In the genomic region with DNA sequence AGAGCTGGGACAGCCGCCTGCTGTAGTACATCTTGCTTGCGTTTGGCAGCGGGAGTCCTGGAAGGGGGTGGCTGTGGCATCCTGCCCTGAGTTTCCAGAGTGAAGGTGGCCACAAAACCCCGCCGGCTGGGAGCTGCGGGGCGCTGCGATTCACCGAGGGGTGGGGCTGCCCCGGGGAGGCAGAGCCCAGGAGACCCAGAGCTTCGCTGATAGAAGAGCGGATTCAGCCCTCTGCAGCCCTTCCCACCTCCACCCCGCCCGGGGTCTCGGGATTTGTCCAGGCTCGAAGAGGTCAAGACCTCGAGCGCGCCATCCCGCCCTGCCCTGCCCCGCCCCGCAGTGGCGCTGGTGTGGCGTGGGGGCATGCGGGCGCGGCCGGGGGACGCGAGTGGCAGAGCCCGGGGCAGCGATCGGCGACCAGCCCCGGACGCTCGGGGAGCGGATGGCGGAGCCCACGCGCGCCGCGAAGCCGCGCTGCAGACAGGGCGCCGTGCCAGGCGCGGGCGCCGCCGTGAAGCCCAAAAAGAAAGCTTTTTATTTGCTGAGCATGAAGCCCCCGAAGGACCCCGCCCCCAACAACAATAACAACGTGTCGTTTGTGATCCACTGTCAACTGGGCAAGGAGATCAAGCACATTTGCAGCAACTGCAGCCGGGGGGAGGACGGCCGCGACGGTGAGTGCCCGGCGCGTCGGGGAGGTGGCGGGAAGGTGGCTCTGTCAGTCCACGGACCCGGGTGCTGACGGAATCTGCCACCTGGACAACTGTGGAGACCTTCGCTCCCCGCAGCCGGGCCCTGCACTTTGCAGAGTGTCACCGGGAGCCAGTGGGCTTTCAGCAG, we compare ENCODE assay signal across 9 mouse cellular contexts.
DNase-seq lines count a peak whose midpoint lies in the region; ATAC-seq lines count a peak whose summit lies in the region.
"Had no signal": no experiment of that assay in that cellular context is flagged by ENCODE, and none has a peak within 500 bp of the region (broad histone marks: within the 10 kb centered on the region; RNA-seq: fewer than 3 reads in every experiment).

No protein-coding gene starts in this region.

- no peaks in the 10 kb centered on the region for H3K36me3 ChIP-seq in embryonic facial prominence, embryonic 14.5 days (ENCODE audit: control insufficient read depth, insufficient read depth, low read length)
- no peaks in the 10 kb centered on the region for H3K36me3 ChIP-seq in heart, embryonic 14.5 days (ENCODE audit: control insufficient read depth, insufficient read depth, low read length)
- H3K36me3 ChIP-seq in liver, embryonic 15.5 days (replicated peaks) = no peaks in the 10 kb centered on the region
- H3K36me3 ChIP-seq: G1E had no signal

- 3% methylated on average over 36 of the region's 74 CpGs for WGBS in embryonic facial prominence, embryonic 14.5 days
- WGBS in heart, embryonic 14.5 days = under 1% methylated on average over 73 of the region's 74 CpGs
- 1% methylated on average over 73 of the region's 74 CpGs for WGBS in liver, embryonic 15.5 days (ENCODE audit: insufficient replicate concordance)

- peaks cover 12% of the 10 kb centered on the region; the same call in 1 of the 2 replicates for H3K4me1 ChIP-seq in embryonic facial prominence, embryonic 14.5 days (ENCODE audit: control insufficient read depth, insufficient read depth, low read length)
- peaks cover 4 to 10% of the 10 kb centered on the region in 2 experiments for H3K4me1 ChIP-seq in heart, embryonic 14.5 days (ENCODE audit: control insufficient read depth in 2 of 2, insufficient read depth in 2 of 2, low read length in 2 of 2)
- H3K4me1 ChIP-seq in liver, embryonic 15.5 days (replicated peaks) = 0 out of 2 replicates have a peak, but pooled peaks cover 6% of the 10 kb centered on the region

- DNase-seq in urinary bladder, adult 18-20 months (ENCODE audit: low spot score in 2 of 2) = peak; percentile 8 to 21
- no peak for DNase-seq in urinary bladder, postnatal 10 days (ENCODE audit: low spot score)
- DNase-seq in embryonic facial prominence, embryonic 14.5 days (ENCODE audit: low spot score) = no peak
- DNase-seq in kidney, postnatal 25 days = peak; percentile 34 to 51
- peak; percentile 23 for DNase-seq in ovary, postnatal 14 days (ENCODE audit: low spot score)

- peak overlapping the region; percentile 66 for H3K4me3 ChIP-seq in embryonic facial prominence, embryonic 14.5 days (ENCODE audit: low read depth, low read length)
- peak overlapping the region; percentile 70 to 72 for H3K4me3 ChIP-seq in heart, embryonic 14.5 days (ENCODE audit: control insufficient read depth in 1 of 2, insufficient read depth in 1 of 2, low read depth in 1 of 2, low read length in 2 of 2)
- peak overlapping the region; percentile 39 for H3K4me3 ChIP-seq in liver, embryonic 15.5 days (replicated peaks)

- H3K27me3 ChIP-seq in embryonic facial prominence, embryonic 14.5 days (replicated peaks; ENCODE audit: control insufficient read depth, insufficient read depth, low read length) = peaks cover 15% of the 10 kb centered on the region; the same call in 1 of the 2 replicates
- peaks cover 7% of the 10 kb centered on the region; the same call in 1 of the 2 replicates for H3K27me3 ChIP-seq in heart, embryonic 14.5 days (ENCODE audit: control insufficient read depth, insufficient read depth, low read length)
- H3K27me3 ChIP-seq in liver, embryonic 15.5 days = peaks cover 36% of the 10 kb centered on the region

- peak; percentile 73 for ATAC-seq in embryonic facial prominence, embryonic 14.5 days (ENCODE audit: low read depth)
- ATAC-seq in heart, embryonic 14.5 days (ENCODE audit: insufficient number of reproducible peaks, insufficient read depth, low FRiP score, low read depth) = no peak
- ATAC-seq in liver, embryonic 15.5 days (ENCODE audit: insufficient read depth) = no peak
- no peak for ATAC-seq in inflammation-experienced regulatory T-cells, adult 6 months

- peak overlapping the region; percentile 100 for H3K4me2 ChIP-seq in embryonic facial prominence, embryonic 14.5 days (ENCODE audit: low read depth, low read length)
- peak overlapping the region; percentile 99 for H3K4me2 ChIP-seq in heart, embryonic 14.5 days (ENCODE audit: low read length)
- H3K4me2 ChIP-seq in liver, embryonic 15.5 days = peak overlapping the region; percentile 69

- no peak overlapping the region for H3K27ac ChIP-seq in embryonic facial prominence, embryonic 14.5 days (replicated peaks; ENCODE audit: low read depth, low read length)
- no peak overlapping the region for H3K27ac ChIP-seq in heart, embryonic 14.5 days (replicated peaks in 1 of 2; ENCODE audit: control insufficient read depth in 1 of 2, insufficient read depth in 1 of 2, low read depth in 2 of 2, low read length in 2 of 2)
- no peak overlapping the region for H3K27ac ChIP-seq in liver, embryonic 15.5 days (replicated peaks)

- H3K9me3 ChIP-seq in embryonic facial prominence, embryonic 14.5 days (ENCODE audit: control insufficient read depth, low read length) = no peaks in the 10 kb centered on the region
- H3K9me3 ChIP-seq in heart, embryonic 14.5 days (ENCODE audit: control insufficient read depth, low read length) = no peaks in the 10 kb centered on the region
- H3K9me3 ChIP-seq in liver, embryonic 15.5 days (replicated peaks) = no peaks in the 10 kb centered on the region

- H3K9ac ChIP-seq in embryonic facial prominence, embryonic 14.5 days (ENCODE audit: low read depth, low read length) = peak overlapping the region; percentile 71
- peak overlapping the region; percentile 73 for H3K9ac ChIP-seq in heart, embryonic 14.5 days (ENCODE audit: low read length)
- H3K9ac ChIP-seq in liver, embryonic 15.5 days = no peak overlapping the region

Comparison
In these comparisons a context has a peak if more than half of its experiments do, and no peak if none do; other contexts are left out.
1. DNase-seq: peak in urinary bladder, adult 18-20 months (2 of 2), kidney, postnatal 25 days (2 of 2) and ovary, postnatal 14 days (single experiment); none in urinary bladder, postnatal 10 days (single experiment) and embryonic facial prominence, embryonic 14.5 days (single experiment).
2. Peak in every context shown above with its lines, with median percentiles within 50 percentile points of each other: H3K4me2 ChIP-seq and H3K4me3 ChIP-seq.